Mouse (Mus musculus): ENCODE results near the gene Fam3c. TPM values are rescaled to one million over a fixed set of nuclear protein-coding genes. Genes with fewer than 3 reads are reported as not detected.

The Fam3c gene
- total RNA-seq, 1 experiment from 2014 or later, result 53.0 TPM

- no peak for DNase-seq
These were observed 4.5 kb downstream of the Fam3c start for GRCm38 (mm10) chr6:22351551-22351950.

GRCm38 (mm10) chr6:22350239-22350571 is 5.8 kb downstream of the Fam3c start:
- DNase-seq, result no peak

GRCm38 (mm10) chr6:22349531-22350238 is 6.4 kb downstream of the Fam3c start:
- no peak for DNase-seq

GRCm38 (mm10) chr6:22348975-22349374 is 7.1 kb downstream of the Fam3c start:
- no peak for DNase-seq

DNA sequence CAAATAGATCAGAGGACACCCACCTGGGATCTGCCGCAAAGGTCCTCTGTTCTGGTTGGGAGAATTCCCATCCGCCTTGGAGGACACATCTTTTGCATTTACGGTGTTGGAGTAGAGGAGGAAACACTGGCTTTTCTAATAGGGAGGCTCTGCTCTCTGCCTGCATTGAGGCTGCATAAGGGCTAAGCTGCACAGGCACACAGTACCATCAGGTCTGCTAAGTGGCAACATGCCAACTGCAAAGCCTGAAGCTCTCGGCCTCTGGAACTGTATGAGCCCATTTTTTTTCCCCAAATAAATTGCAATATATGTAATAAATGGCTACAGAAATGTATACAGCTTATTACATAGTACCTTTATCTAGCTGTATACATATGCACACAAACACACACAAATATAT is 7.9 kb downstream of the Fam3c start:
- no peak for DNase-seq

DNA sequence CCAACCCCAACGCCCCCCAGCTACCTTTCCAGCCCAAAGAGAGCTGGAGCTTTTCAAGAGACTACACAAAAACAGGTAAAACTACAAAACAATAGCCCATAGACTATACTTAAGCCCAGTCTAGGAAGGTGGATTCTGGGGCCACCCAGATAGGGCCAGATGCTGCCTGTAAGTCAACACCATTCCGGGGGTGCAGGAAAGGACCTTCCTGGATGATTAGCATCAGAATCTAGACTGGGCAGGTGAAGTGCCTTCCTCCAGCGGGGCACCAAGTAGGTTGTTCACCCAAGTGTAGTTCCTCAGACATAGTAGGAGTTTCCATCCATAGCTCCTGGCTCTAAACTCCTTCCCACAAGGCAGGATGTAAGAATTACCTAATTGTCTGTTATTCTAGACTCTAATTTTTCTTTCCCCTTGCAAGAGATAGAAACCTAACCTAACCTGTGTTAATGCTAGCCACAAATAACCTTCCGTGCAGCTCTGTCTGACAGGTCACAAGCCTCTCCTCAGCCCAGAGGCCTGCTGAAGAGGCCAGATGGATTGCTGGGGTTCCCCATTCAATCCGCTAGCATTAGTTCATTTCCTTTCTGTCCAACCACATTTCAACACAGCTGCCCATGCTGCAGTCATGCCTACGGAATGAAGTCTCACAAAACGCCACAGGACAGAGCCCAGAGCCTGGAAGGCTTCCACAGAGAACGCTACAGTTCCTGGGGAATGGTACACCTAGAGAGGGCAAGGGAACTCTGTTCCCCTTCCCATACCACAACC is 8.7 kb downstream of the Fam3c start:
- no peak for DNase-seq

GRCm38 (mm10) chr6:22344443-22344842 is 11.6 kb downstream of the Fam3c start:
- no peak for DNase-seq

DNA sequence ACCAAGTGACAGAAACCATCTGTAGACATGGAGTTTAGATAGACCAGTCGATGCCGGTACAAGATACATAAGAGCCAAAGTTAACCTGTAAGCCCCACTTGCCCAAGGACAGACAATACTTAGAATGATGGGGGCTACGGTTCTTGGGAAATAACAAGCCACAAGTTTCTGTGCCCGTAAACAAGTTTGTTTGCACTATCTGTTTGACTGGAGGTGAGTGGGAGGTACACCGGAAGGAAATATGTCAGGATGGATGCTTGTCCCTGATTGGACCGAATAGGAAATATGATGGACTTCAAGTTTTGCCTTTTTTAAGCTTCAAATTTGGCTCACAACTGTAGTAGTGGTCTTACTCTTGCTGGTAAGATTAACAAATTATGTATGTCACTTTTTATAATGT is 12.3 kb downstream of the Fam3c start:
- DNase-seq, result no peak

GRCm38 (mm10) chr6:22343292-22343691 is 12.8 kb downstream of the Fam3c start:
- no peak for DNase-seq

- no peak for DNase-seq
These were observed 15.3 kb downstream of the Fam3c start for GRCm38 (mm10) chr6:22340779-22341178.

DNA sequence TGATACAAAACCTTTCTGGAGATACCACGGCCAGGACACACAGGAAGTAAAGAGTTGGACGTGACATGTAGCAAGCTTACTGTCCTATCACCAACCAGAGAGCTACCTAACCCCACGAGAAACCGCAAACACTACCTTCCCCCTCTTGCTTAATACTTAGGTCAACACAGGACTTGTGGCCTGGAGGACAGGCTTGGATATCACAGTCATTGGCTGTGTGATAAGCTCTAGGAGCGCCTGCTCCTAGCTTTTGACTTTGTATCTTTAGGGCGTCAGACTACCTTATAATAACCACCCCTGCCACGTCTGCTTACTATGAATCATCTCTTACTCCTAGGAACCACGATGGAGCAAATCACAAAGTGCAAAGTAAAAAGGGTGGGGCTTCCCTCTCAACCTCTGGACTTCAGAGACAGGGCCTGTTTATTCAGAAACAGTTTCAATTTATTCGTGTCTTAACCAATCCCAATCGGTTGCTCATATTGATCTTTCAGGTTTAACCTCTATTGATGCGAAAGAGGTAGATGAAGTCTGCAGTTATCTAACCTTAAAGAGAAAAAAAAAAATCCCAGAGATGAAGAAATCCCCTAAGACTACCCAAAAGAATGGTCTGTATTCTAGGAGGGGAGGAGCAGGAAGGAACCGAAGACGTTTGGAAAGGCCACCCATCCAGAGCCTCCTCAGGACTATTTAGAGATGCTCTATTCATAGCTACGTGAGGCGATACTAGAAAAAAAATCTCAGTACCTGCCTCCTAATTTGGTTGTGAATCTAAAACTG is 16.1 kb downstream of the Fam3c start:
- DNase-seq, result no peak

DNA sequence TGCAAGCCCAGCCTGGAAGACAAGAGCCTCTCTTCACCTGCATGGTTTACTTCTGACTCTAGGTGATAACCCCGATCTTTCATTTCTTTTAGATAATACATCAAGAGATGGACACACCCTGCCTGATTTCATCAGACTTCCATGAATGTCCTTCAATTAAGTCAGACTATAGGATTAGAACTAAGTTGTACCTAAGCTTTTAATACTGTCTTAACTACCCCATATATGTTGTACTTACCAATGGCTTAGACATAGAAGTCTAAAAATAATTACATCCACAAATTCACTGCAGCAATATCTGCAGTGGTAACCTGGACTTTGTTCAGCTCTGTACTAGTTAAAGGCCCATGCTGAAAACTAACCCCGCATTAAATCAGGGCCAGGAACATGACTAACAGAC is 23.5 kb downstream of the Fam3c start:
- no peak for DNase-seq

- no peak for DNase-seq
These were observed 25.7 kb downstream of the Fam3c start for GRCm38 (mm10) chr6:22330169-22330960.

GRCm38 (mm10) chr6:22327931-22328330 is 28.1 kb downstream of the Fam3c start:
- no peak for DNase-seq

- DNase-seq, result no peak
These were observed 29.0 kb downstream of the Fam3c start for GRCm38 (mm10) chr6:22327091-22327490.

DNA sequence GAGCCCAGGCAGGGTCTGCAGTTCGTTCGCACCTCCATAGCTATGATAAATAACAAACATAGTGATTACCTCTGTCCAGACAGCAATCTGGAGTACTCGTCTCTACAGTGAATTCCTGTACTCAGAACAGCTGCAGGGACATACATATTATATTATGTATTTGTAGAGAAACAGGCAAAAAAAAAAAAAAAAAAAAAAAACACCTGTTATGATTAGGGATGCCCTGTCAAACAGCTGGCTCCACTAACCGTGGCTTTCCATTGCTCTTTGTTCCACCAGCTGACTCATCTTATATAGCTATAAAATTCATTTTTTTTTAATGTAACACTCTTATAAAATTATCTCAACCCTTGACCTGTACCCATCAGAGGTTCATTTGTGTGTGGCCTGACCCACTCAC is 29.8 kb downstream of the Fam3c start:
- DNase-seq, result no peak

DNA sequence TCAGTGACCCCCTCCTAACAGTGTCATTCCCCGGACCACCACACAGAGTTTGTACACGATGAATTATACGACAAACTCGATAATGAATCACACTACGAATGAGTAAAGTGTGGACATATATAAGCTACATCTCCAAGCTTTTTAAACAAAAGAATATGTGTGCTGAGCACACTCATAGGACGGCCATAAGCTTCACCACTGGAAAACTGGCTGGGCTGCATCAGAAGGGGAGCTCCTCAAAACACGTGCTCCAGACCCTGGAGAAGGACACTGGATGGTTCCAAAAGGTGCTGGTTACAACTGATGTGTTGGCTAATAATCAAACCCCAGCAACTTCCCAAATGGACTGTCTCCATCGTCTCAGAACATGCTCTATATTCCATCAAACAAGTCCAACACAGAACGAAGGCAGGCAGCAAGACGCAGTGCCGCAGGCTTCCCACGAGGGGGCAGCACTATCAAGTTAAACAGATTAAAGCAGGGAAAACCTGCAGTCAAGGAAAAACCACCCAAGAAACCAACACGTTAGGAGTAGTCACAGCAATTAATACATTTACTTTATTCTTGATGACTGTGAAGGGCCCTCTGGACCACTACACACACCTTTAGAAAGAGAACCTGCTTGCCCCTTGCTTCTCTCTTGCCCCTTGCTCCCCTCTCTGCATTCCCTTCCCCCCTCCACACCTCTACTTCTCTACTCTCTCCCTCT is 30.5 kb downstream of the Fam3c start:
- DNase-seq, result peak; percentile 80

DNA sequence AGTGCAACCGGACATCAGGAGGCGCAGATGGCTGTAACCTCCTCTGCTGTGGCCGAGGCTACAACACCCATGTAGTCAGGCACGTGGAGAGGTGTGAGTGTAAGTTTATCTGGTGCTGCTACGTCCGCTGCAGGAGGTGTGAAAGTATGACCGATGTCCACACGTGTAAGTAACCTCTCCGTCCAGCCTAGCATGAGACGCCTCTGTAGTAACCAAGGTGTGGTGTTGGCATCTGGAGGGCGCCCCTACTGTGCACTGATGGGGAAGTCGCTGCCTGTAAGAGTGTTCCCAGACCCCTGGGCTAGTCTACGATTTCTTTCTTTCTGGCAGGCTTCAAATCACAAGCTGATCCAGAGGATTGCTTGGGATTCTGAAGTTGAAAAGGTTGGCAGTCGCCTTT is 58.0 kb downstream of the Fam3c start:
- no peak for DNase-seq

DNA sequence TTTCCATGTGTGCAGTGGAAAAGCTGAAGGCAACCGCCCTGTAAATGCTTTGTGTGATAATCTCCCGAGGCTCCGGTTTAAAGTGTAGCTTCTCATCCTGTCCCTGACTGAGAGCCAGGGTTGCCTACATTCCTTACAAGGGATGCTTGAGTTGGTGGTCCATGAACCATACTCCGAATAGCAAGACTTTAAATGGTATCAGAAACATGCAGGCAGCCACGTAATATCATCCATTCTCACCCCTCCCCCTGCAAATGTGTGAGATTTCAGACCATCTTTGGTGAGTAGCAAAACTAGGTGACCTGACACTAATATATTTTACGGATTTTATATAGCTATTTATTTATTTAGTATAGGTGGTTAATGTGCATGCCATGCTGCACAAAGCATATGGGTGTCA is 59.0 kb downstream of the Fam3c start:
- no peak for DNase-seq

DNA sequence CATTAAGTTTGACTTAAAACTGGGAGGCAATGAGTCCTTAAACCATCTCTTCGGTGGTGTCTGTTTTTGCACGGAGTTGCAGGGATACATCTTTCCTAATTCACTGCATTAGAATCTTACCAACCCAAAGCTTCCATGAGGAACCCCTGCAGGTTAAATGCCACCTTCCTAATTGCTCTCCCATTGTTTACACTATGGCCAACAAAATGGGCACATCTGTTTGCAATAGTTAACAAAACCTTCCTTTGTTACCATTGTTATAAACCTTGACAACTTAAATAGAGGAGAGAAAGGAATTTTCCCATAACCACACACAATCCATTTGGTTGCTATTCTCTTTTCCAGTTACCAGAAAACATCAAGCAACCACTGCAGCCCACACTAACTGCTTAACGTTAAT is 62.1 kb downstream of the Fam3c start:
- no peak for DNase-seq

- no peak for DNase-seq
These were observed 64.0 kb downstream of the Fam3c start for GRCm38 (mm10) chr6:22292056-22292455.

GRCm38 (mm10) chr6:22290790-22291189 is 65.3 kb downstream of the Fam3c start:
- no peak for DNase-seq

Measured in adrenal gland, postnatal 25 days (tissue).